ENCODE assay signal across 11 mouse cellular contexts in genomic region chr4:132524808-132525207, GRCm38 (mm10). TPM values are rescaled to one million over a fixed set of nuclear protein-coding genes. Genes with fewer than 3 reads are reported as not detected.
A peak's percentile ranks its signal among the peaks of the same experiment; 100 is the strongest.
DNase-seq lines count a peak whose midpoint lies in the region; ATAC-seq and TF ChIP-seq lines count a peak whose summit lies in the region.
"Had no signal": no experiment of that assay in that cellular context is flagged by ENCODE, and none has a peak within 500 bp of the region (broad histone marks: within the 10 kb centered on the region; RNA-seq: fewer than 3 reads in every experiment).

No protein-coding gene starts in this region.

- WGBS in kidney, embryonic 16.5 days, result 60% methylated on average over 6 of the region's 6 CpGs
- WGBS in embryonic facial prominence, embryonic 15.5 days, result 44% methylated on average over 6 of the region's 6 CpGs
- WGBS in liver, embryonic 15.5 days (ENCODE audit: insufficient replicate concordance), result 43% methylated on average over 6 of the region's 6 CpGs

- no peak for TF ChIP-seq CTCF in MEL (IDR thresholded peaks at IDR 0.05 in 2 of 3, conservative IDR thresholded peaks at IDR 0.05 in 1 of 3; ENCODE audit: control insufficient read depth in 1 of 3, insufficient read depth in 1 of 3, low read depth in 2 of 3, low read length in 3 of 3, poor library complexity in 1 of 3, severe bottlenecking in 1 of 3)

- H3K27me3 ChIP-seq in kidney, embryonic 16.5 days (ENCODE audit: insufficient read depth, low read length), result no peaks in the 10 kb centered on the region
- no peaks in the 10 kb centered on the region for H3K27me3 ChIP-seq in MEL (ENCODE audit: control insufficient read depth in 1 of 2, insufficient read depth in 2 of 2, low read length in 2 of 2)
- H3K27me3 ChIP-seq in embryonic facial prominence, embryonic 15.5 days, result no peaks in the 10 kb centered on the region
- no peaks in the 10 kb centered on the region for H3K27me3 ChIP-seq in liver, embryonic 15.5 days

- 0 out of 2 replicates have a peak, but pooled peaks have one; percentile 27 for ATAC-seq in kidney, embryonic 16.5 days (ENCODE audit: low FRiP score, low TSS enrichment)
- peak; percentile 54 for ATAC-seq in embryonic facial prominence, embryonic 15.5 days (ENCODE audit: insufficient number of reproducible peaks, low FRiP score, low TSS enrichment, low read depth)
- peak; percentile 43; the same call in 1 of the 2 replicates for ATAC-seq in liver, embryonic 15.5 days (ENCODE audit: insufficient read depth)

- H3K36me3 ChIP-seq in kidney, embryonic 16.5 days (ENCODE audit: insufficient read depth, low read length), result peaks cover 4% of the 10 kb centered on the region
- H3K36me3 ChIP-seq in MEL (ENCODE audit: control insufficient read depth in 1 of 2, insufficient read depth in 2 of 2, low read length in 2 of 2), result peaks cover 0 to 20% of the 10 kb centered on the region in 2 experiments; a peak in 2 of 4 replicates
- H3K36me3 ChIP-seq in embryonic facial prominence, embryonic 15.5 days, result 0 out of 2 replicates have a peak, but pooled peaks cover 4% of the 10 kb centered on the region
- peaks cover 28% of the 10 kb centered on the region for H3K36me3 ChIP-seq in liver, embryonic 15.5 days (replicated peaks)

- no peaks in the 10 kb centered on the region for H3K79me2 ChIP-seq in MEL (ENCODE audit: control insufficient read depth, insufficient read depth, low read length, poor library complexity)

- H3K4me3 ChIP-seq in kidney, embryonic 16.5 days (ENCODE audit: low read length), result no peak overlapping the region
- H3K4me3 ChIP-seq in MEL (ENCODE audit: control insufficient read depth in 1 of 2, insufficient read depth in 1 of 2, low read depth in 2 of 2, low read length in 2 of 2), result no peak overlapping the region
- H3K4me3 ChIP-seq in embryonic facial prominence, embryonic 15.5 days (replicated peaks), result no peak overlapping the region
- H3K4me3 ChIP-seq in liver, embryonic 15.5 days (replicated peaks), result no peak overlapping the region
- H3K4me3 ChIP-seq: gastrocnemius, adult 2 months had no signal

- H3K9me3 ChIP-seq in kidney, embryonic 16.5 days (ENCODE audit: low read length), result no peaks in the 10 kb centered on the region
- no peaks in the 10 kb centered on the region for H3K9me3 ChIP-seq in MEL (replicated peaks; ENCODE audit: insufficient read depth, low read length)
- H3K9me3 ChIP-seq in embryonic facial prominence, embryonic 15.5 days (replicated peaks), result no peaks in the 10 kb centered on the region
- H3K9me3 ChIP-seq in liver, embryonic 15.5 days (replicated peaks), result no peaks in the 10 kb centered on the region

- peaks cover 10% of the 10 kb centered on the region for H3K4me1 ChIP-seq in kidney, embryonic 16.5 days (ENCODE audit: insufficient read depth, low read length)
- H3K4me1 ChIP-seq in MEL (ENCODE audit: control insufficient read depth in 1 of 2, insufficient read depth in 2 of 2, low read length in 2 of 2), result peaks cover 17 to 31% of the 10 kb centered on the region in 2 experiments
- H3K4me1 ChIP-seq in embryonic facial prominence, embryonic 15.5 days, result peaks cover 11% of the 10 kb centered on the region; the same call in 1 of the 2 replicates
- H3K4me1 ChIP-seq in liver, embryonic 15.5 days (replicated peaks), result peaks cover 52% of the 10 kb centered on the region

- no peak for DNase-seq in kidney, adult 11 months
- DNase-seq in MEL (ENCODE audit: low read depth, low spot score), result peak; percentile 65
- DNase-seq in gastrocnemius, adult 8-10 months (ENCODE audit: low spot score in 2 of 2), result no peak
- DNase-seq in embryo, embryonic 9.5 days (ENCODE audit: extremely low spot score), result no peak
- no peak for DNase-seq in retina, postnatal 1 day
- DNase-seq: gastrocnemius, adult 2 months; right cerebral cortex, adult 18-20 months; thymus, postnatal 14 days had no signal

- no peak for TF ChIP-seq EP300 in MEL (IDR thresholded peaks at IDR 0.05; ENCODE audit: low read depth in 1 of 2, low read length in 2 of 2)

- TF ChIP-seq POLR2A in MEL (IDR thresholded peaks at IDR 0.05; ENCODE audit: control insufficient read depth in 1 of 2, insufficient read depth in 1 of 2, low read depth in 1 of 2, low read length in 2 of 2, poor library complexity in 1 of 2), result no peak

- no peak overlapping the region for H3K9ac ChIP-seq in kidney, embryonic 16.5 days (replicated peaks; ENCODE audit: low read length)
- no peak overlapping the region for H3K9ac ChIP-seq in MEL (ENCODE audit: control insufficient read depth, low read depth, low read length, poor library complexity, severe bottlenecking)
- no peak overlapping the region for H3K9ac ChIP-seq in embryonic facial prominence, embryonic 15.5 days
- H3K9ac ChIP-seq in liver, embryonic 15.5 days, result no peak overlapping the region

- H3K4me2 ChIP-seq in kidney, embryonic 16.5 days (replicated peaks; ENCODE audit: low read depth, low read length), result no peak overlapping the region
- H3K4me2 ChIP-seq in embryonic facial prominence, embryonic 15.5 days (replicated peaks), result no peak overlapping the region
- H3K4me2 ChIP-seq in liver, embryonic 15.5 days, result no peak overlapping the region

- no peak for TF ChIP-seq RAD21 in MEL (IDR thresholded peaks at IDR 0.05; ENCODE audit: low read depth, low read length)

- H3K27ac ChIP-seq in kidney, embryonic 16.5 days (ENCODE audit: low read length), result peak overlapping the region; percentile 37; the same call in 1 of the 2 replicates
- H3K27ac ChIP-seq in MEL (ENCODE audit: control insufficient read depth, low read depth, low read length), result no peak overlapping the region
- peak overlapping the region; percentile 73 for H3K27ac ChIP-seq in embryonic facial prominence, embryonic 15.5 days (replicated peaks)
- H3K27ac ChIP-seq in liver, embryonic 15.5 days (replicated peaks), result peak overlapping the region; percentile 54
- H3K27ac ChIP-seq: gastrocnemius, adult 2 months had no signal

TF ChIP-seq in MEL, 35 proteins besides CTCF, POLR2A, EP300 and RAD21:
- TF ChIP-seq NRF1 (IDR thresholded peaks at IDR 0.05; ENCODE audit: insufficient read depth, low read depth, low read length, poor library complexity, severe bottlenecking), result peak; percentile 41; the same call in 1 of the 2 replicates
- 0 out of 2 replicates have a peak, but pooled peaks have one; percentile 17 for TF ChIP-seq SIN3A (IDR thresholded peaks at IDR 0.05; ENCODE audit: low read length)
- TF ChIP-seq ZNF384 (IDR thresholded peaks at IDR 0.05; ENCODE audit: low read depth, low read length), result no peak

RNA-seq across cellular contexts. Expression of gene Atpif1, which starts 8.7 kb away (rescaled TPM):
- polyA plus RNA-seq in kidney, embryonic 16.5 days (2015; fragmentation: Nextera tagmentation; extraction: Ambion mirVana), result 1,057 and 1,144 TPM in 2 replicates
- total RNA-seq in MEL (2012; rRNA removed), result 492 and 730 TPM in 2 replicates
- polyA plus RNA-seq in MEL (2012; ENCODE audit: insufficient read depth in 1 of 2, insufficient read length in 2 of 2, low read depth in 1 of 2, low replicate concordance in 2 of 2, missing spikeins in 1 of 2), result 100 to 1,000 TPM in 1 of 2 experiments, not detected in 1; 566 TPM
- 890 and 897 TPM in 2 replicates for polyA plus RNA-seq in embryonic facial prominence, embryonic 15.5 days (2015; fragmentation: Nextera tagmentation; extraction: Ambion mirVana)
- 991 and 1,178 TPM in 2 replicates for polyA plus RNA-seq in liver, embryonic 15.5 days (2015; fragmentation: Nextera tagmentation; extraction: Ambion mirVana)
- total RNA-seq in gastrocnemius, adult 8-10 months (2022), result 10 to 100 TPM; 48.3 to 57.9 (median 49.7) TPM

RNA-seq across cellular contexts. Expression of gene Dnajc8, which starts 10.5 kb away (rescaled TPM):
- polyA plus RNA-seq in kidney, embryonic 16.5 days (2015; fragmentation: Nextera tagmentation; extraction: Ambion mirVana), result 159 and 164 TPM in 2 replicates
- 110 and 115 TPM in 2 replicates for total RNA-seq in MEL (2012; rRNA removed)
- 100 to 1,000 TPM in 1 of 2 experiments, not detected in 1; 246 TPM for polyA plus RNA-seq in MEL (2012; ENCODE audit: insufficient read depth in 1 of 2, insufficient read length in 2 of 2, low read depth in 1 of 2, low replicate concordance in 2 of 2, missing spikeins in 1 of 2)
- polyA plus RNA-seq in embryonic facial prominence, embryonic 15.5 days (2015; fragmentation: Nextera tagmentation; extraction: Ambion mirVana), result 138 and 149 TPM in 2 replicates
- polyA plus RNA-seq in liver, embryonic 15.5 days (2015; fragmentation: Nextera tagmentation; extraction: Ambion mirVana), result 68.8 and 84.7 TPM in 2 replicates
- 10 to 100 TPM; 34.4 to 50.4 (median 38.8) TPM for total RNA-seq in gastrocnemius, adult 8-10 months (2022)

RNA-seq across cellular contexts. Expression of gene Sesn2, which starts 14.5 kb away (rescaled TPM):
- polyA plus RNA-seq in kidney, embryonic 16.5 days (2015; fragmentation: Nextera tagmentation; extraction: Ambion mirVana), result 20.4 and 21.2 TPM in 2 replicates
- 9.6 and 38.3 TPM in 2 replicates for total RNA-seq in MEL (2012; rRNA removed)
- 10 to 100 TPM in 1 of 2 experiments, not detected in 1; 27.5 TPM for polyA plus RNA-seq in MEL (2012; ENCODE audit: insufficient read depth in 1 of 2, insufficient read length in 2 of 2, low read depth in 1 of 2, low replicate concordance in 2 of 2, missing spikeins in 1 of 2)
- polyA plus RNA-seq in embryonic facial prominence, embryonic 15.5 days (2015; fragmentation: Nextera tagmentation; extraction: Ambion mirVana), result 11.4 and 12.0 TPM in 2 replicates
- polyA plus RNA-seq in liver, embryonic 15.5 days (2015; fragmentation: Nextera tagmentation; extraction: Ambion mirVana), result 7.4 and 7.8 TPM in 2 replicates
- 1 to 10 TPM; 2.1 to 2.5 (median 2.2) TPM for total RNA-seq in gastrocnemius, adult 8-10 months (2022)

RNA-seq across cellular contexts. Expression of gene Ptafr, which starts 39.1 kb away (rescaled TPM):
- 0.29 and 0.54 TPM in 2 replicates for polyA plus RNA-seq in kidney, embryonic 16.5 days (2015; fragmentation: Nextera tagmentation; extraction: Ambion mirVana)
- total RNA-seq in MEL (2012; rRNA removed), result not detected in 2 replicates
- under 1 TPM in 1 of 2 experiments, not detected in 1; 0.06 TPM for polyA plus RNA-seq in MEL (2012; ENCODE audit: insufficient read depth in 1 of 2, insufficient read length in 2 of 2, low read depth in 1 of 2, low replicate concordance in 2 of 2, missing spikeins in 1 of 2)
- polyA plus RNA-seq in embryonic facial prominence, embryonic 15.5 days (2015; fragmentation: Nextera tagmentation; extraction: Ambion mirVana), result 1.3 and 1.4 TPM in 2 replicates
- polyA plus RNA-seq in liver, embryonic 15.5 days (2015; fragmentation: Nextera tagmentation; extraction: Ambion mirVana), result 1.1 and 1.2 TPM in 2 replicates
- 1 to 10 TPM in 1 of 4 experiments, under 1 TPM in 3; 0.15 to 1.0 (median 0.50) TPM for total RNA-seq in gastrocnemius, adult 8-10 months (2022)
